Mouse (Mus musculus): Measurements from ENCODE around the gene Lim2. TPM values are rescaled to one million over a fixed set of nuclear protein-coding genes. Genes with fewer than 3 reads are reported as not detected.
"Not testable (repeated sequence)": the region's sequence is repeated elsewhere in the genome, so short reads cannot be mapped to it uniquely, and the experiment has no call there.

Lim2 gene
- polyA plus RNA-seq (2017; shearing (Covaris generic)) = not detected

DNA sequence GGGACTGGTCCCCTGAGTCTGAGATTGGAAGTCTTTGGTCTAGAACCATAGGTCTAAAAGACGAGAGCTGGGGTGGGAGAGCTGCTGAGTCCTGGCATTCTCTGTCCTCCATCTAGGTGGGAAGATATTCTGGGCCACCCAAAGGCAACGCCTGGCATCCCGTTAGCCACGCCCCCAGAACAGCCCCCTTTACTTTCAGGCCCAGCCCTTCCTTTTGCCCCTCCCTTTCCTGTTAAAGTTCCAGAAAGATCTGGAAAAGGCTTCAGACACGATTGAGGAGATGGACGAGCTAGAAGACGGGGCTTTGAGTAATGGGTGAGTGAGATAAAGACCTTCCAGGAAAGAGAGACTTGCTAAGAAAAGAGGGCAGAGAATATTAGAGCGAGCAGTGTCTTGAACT is at the start of gene Lim2:
TSS of gene Lim2 (plus strand) at position 265 of the 400 bp plus-strand sequence.
- ATAC-seq = no peak

- peak; percentile 67 for ATAC-seq
Observed at GRCm38 (mm10) chr7:43378226-43378625, 49.2 kb upstream of the Lim2 start.

DNA sequence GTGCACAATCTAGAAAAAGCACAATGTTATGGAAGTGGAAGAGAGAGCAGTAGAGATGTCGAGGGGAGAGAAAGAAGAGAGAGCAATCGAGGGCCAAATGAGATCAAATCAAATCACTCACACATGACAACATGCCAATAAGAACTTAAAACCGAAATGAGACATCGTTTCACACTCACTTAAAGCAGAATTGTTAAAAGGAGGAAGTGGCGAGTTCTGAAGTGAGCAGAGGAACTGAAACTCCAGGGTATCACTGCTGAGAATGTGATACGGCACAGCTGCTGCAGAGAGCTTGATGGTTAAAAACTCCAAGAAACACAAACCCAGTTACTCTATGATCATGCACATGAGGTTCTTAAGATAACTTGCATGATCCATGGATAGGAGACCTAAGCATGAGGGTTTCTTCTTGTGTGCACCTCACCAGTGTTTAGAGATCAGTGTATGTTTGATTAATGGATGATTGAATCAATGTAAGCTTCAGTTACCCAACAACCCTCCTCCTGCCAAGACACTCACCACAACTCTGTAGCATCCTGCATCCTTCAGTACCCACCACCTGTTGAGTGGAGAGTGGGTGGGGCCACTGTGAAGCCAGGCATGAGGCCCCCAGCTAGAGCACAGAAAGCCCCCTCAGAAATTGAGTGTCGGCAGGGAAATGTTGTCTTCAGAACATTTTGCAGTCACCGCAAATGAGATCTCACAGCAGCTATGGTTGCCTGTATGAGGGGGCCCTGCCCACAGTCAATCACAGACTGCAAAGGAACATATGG is 34.9 kb upstream of the Lim2 start:
- no peak for ATAC-seq

DNA sequence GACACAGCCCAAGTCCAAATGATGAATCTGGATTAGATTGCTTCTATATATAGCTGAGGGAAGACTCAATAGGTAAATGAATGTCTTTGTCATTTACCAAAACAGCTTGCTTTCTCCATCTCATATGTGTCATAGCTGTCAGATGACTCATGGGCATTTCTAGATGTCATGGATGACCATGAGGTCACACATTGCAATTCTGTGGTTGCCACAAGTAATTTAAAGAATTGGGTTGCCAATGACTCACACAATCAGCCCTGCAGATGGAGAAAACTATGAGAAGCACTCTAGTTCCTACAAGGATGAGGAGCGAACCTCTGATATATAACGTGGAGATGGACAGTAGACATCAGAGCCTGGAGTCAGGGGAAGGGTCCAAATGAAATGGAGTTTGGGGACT is 28.0 kb upstream of the Lim2 start:
- ATAC-seq = no peak

DNA sequence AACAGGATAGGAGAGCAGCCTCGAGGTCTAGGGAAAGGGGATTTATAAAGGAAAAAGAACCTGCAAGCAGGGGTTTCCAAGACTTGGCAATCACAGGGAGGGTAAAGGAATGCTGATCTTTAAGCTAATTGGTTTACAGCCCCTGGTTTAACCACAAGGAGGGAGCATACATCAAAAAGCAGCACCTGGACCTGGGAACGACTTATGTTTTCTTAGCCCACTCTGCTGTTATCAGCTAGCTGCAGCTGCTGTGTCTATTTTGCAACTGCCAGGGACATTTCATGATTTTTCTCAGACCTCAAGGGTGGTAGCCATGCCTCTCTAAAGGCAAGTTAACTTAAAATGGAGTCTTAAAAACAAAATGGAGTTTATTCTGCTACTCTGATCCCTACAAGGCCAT is 24.8 kb upstream of the Lim2 start:
- no peak for ATAC-seq

DNA sequence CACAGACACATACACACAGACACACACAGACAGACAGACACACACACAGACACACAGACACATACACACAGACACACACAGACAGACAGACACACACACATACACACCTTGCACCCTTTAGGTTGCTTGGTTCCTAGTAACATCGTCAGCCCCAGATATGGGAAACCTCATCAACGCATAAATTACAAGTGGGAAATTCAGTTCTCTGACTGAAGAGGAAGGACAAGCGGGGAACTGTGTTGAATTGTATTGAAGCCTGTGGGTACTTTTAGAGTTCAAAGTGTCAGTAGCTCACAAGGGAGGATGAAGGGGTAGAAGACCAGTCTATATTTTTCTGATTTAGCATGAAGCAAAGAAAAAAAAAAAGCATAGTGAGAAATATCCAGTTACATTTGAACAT is 19.9 kb upstream of the Lim2 start:
- ATAC-seq = no peak

DNA sequence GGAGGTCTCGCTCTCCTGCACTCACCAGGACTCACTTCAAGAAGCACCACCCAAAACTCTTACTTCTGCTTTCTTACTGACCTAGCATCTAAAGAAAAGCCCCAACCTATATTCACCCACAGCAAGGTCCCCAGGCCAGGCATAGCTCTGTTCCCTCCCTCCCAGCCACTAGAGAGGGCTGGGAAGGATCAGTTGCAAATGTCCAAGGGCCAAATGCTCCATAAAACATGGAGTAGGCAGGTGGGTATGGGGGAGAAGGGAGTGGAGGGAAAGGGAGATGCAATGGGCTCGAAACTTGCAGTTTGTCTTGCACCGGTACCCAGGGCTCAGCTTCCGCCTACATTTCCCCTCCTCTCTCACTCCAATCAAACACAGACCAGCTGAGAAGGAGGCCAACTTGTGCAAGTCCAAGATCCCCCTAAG is 19.3 kb upstream of the Lim2 start, which contains the start of gene Siglecg:
TSS of gene Siglecg (plus strand) at position 74 of the 423 bp plus-strand sequence.
- ATAC-seq = no peak

GRCm38 (mm10) chr7:43409084-43409483 is 18.4 kb upstream of the Lim2 start:
- ATAC-seq = no peak

- not testable (repeated sequence) for ATAC-seq
Observed at GRCm38 (mm10) chr7:43411724-43412123, 15.7 kb upstream of the Lim2 start.

DNA sequence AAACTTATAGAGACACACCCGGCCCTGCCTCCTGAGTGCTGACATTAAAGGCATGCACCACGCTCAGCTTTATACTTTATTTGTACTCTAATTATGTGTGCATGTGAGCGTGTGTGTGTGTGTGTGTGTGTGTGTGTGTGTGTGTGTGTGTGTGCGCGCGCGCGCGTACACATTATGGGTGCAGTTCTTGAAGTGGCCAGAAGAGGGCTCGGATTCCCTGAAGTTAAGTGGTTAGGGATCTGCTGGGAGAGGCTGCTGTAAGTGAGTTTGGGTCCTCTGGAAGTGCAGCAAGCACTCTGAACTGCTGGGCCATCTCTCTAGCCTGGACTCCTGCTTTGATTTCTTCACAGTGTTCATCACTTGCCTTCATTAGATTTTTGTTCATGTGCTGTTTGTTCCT is 10.2 kb upstream of the Lim2 start:
- no peak for ATAC-seq

DNA sequence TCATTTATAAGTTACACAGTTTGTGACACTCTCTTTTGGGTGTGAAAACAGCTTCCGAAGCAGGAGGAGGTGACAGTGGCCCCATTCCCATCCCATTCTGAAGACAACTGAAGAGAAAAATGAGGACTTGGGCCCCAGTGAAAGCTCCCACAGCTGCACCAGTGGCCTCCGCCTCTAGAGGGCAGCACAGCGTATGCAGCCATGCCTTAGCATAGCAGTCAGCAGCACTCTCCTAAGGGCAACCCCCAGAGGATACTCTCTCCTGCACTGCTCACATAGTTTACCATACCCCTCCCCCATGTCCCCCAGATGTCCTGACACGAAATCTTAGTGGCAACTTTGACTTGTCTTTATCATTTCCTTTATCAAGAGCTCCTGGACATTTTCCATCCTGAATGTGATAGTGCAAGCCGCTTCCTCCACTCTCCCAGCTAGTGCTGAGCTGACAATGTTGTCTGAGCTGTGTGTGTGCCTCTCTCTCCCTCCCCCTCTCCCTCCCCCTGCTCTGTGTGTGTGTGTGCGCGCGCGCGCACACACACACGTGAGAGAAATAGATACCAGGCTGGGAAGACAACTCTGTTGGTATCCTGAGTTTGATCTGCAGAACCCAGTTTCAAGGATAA is 4.4 kb upstream of the Lim2 start:
- peak; percentile 93 for ATAC-seq

GRCm38 (mm10) chr7:43423991-43424625 is 3.4 kb upstream of the Lim2 start:
- peak; percentile 54 for ATAC-seq

DNA sequence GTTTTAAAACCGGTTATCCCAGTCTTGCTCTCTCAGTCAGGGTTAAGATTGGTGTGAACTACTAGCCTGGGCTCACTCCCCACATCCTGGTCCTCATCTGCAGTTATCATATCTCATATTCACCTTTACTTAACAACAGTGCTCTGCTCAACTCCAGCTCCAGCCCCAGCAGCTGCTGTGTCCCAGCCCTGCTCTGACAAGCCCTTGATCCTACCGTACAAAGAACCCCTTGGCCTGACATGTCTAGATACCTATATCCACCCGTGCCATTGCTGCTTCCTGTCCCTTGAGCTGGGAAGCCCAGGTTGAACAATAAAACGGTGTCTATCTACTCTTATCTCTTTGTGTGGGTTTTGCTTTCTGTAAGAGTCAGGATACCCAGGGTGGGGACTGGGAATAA is 2.0 kb downstream of the Lim2 start:
- ATAC-seq = no peak

- ATAC-seq = no peak
Observed at GRCm38 (mm10) chr7:43432891-43433290, 5.4 kb downstream of the Lim2 start.

- ATAC-seq = no peak
Observed at GRCm38 (mm10) chr7:43434676-43435075, 7.2 kb downstream of the Lim2 start.

DNA sequence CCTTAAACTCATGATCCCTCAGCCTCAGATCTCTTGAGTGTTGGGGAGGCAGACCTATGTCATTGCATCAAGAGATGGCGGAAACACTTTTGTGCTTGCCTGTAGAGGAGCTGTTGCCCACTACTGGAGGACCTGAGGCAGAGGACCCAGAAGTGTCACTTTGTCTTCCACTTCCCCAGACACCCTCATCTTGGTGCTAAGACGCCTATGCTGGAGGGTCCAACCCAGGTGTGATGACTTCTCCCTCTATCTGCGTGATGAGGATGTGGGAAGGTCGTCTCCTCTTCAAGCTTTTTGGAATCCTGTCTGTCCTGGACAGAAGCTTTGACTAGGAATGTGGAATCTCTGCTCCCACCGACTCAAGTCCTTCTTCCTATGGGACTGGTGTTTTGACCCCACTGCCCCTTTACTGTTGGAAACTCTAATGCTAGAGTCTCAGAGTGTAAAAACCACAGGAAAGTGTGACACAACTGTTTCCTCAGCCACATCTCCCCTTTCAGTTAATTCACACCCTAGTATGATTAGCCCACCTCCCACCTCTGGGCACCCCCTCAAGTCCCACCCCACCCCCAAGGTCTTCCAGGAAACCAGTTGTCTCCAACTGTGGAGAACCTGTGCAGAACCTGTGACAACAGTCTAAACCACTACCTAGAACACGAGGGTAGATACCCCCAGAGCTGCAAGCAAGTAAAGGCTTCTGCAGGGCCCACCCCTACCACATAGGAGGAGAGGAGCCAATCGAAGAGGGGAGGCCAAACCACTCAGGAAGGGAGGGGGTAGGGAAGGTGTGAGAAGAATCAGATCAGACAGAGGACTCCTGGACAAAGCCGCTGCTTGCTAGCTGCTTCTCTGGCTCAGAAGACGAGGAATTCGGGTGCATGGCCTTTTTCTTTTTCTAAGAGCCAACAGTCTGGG is 9.1 kb downstream of the Lim2 start, which contains the start of gene Nkg7:
TSS of gene Nkg7 (plus strand) at position 733 of the 915 bp plus-strand sequence.
- no peak for ATAC-seq

- peak; percentile 14 for ATAC-seq
Observed at GRCm38 (mm10) chr7:43438611-43439010, 11.1 kb downstream of the Lim2 start.

DNA sequence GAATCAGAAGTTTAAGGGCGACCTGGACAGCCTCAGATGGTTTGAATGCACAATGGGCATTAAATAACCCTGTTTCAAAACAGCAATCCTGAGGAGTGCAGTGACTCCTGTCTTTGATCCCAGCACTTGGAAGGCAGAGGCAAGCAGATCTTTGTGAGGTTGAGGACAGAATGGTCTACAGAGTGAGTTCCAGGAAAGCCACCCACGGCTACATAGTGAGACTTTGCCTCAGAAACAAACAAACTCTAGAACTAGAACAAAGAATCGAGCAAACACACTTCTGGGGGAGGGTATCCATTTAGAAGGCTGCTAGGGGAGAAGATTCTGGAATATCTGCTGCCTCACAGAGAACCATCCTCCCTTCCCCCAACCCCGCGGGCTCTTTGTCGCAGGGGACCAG is 13.0 kb downstream of the Lim2 start, which contains the start of gene Cldnd2:
TSS of gene Cldnd2 (plus strand) at position 301 of the 400 bp plus-strand sequence.
- ATAC-seq = no peak

DNA sequence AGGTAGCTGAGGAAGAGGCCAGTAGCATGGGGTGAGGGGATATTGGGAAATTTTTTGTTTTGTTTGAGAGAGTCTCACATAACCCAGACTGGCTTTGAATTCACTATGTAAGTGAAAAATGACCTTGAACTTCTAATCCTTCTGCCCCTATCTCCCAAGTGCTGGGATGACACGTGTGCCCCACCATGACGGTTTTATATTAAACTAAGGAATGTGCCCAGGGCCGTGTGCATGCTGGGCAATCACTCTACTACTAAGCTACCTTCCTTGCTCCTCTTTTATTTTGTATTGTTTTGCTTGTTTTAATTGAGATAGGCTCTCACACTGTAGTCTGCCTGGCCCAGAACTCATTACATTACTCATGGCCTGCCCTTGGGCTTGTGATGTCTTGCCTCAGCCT is 13.6 kb downstream of the Lim2 start:
- no peak for ATAC-seq

DNA sequence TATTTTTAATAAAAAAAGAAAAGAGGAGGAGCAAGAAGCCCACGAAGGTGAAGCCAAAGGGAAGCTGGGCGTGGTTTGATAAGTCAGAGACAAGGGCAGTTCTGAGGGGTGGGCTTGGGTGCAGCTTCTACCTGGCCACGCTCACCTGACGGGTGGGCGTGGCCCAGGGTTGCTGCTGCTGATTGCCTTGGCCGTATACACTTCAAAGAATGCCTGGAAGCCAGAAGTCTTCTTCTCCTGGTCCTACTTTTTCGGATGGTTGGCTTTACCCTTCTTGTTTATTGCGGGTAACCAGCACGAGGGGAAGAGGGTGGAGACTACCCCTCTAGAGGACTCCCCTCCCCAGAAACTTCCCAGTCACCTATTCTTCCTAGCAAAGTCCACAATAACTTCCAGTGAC is 15.2 kb downstream of the Lim2 start:
- ATAC-seq = no peak

- peak; percentile 85 for ATAC-seq
Observed at GRCm38 (mm10) chr7:43443126-43443916, 15.9 kb downstream of the Lim2 start.

DNA sequence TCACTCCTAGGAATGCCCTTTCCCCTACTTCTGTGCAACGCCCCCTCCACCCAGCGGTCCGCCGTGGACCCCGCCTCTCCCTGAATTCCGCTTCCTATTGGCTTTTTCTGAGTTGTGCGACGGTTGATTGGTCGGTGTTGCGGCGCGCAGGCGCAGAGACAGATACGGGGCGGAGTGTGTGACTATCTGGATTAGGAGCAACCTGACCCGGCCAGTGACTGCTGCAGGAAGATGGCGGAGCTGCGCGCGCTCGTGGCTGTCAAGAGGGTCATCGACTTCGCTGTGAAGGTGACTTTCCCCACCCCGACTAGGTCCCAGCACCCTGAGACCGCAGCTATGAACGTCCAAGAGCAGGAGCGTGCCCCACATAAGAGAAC is 16.4 kb downstream of the Lim2 start, which contains the start of the genes Etfb and Gm45233:
TSS of gene Etfb (plus strand) at position 167 of the 377 bp plus-strand sequence.
TSS of gene Gm45233 (plus strand) at position 212 of the 377 bp plus-strand sequence.
- peak; percentile 95 for ATAC-seq

All from inflammation-experienced regulatory T-cells, adult 6 months (primary cell).